Mouse (Mus musculus) midbrain, postnatal 0 days (tissue): Measurements from ENCODE around the gene Klhl3. TPM values are rescaled to one million over a fixed set of nuclear protein-coding genes. Genes with fewer than 3 reads are reported as not detected.

Experiments
- ATAC-seq: fragments of 200-750 bp; cut with Nextera tagmentation; 2 replicates; pipeline ENCODE4 v1.8.0; 2017; ENCODE audit warnings: moderate number of reproducible peaks, mild to moderate bottlenecking, moderate TSS enrichment, moderate library complexity; ENCODE audit not compliant: low FRiP score
- DNase-seq: peaks from one replicate; pipeline ENCODE4 v3.0.0-alpha.2; 2015; ENCODE audit warnings: low spot score
- H3K27ac ChIP-seq: fragments of 300-500 bp; sonication (generic); 2 replicates; pipeline ENCODE4 v1.5.1; 2014; ENCODE audit warnings: low read depth, mild to moderate bottlenecking, low read length, mixed read lengths
- H3K27me3 ChIP-seq: fragments of 300-500 bp; sonication (generic); 2 replicates; pipeline ENCODE4 v1.6.1; 2014; ENCODE audit warnings: low read length, control low read depth, mixed read lengths; ENCODE audit not compliant: insufficient read depth
- H3K36me3 ChIP-seq: fragments of 300-500 bp; sonication (generic); 2 replicates; pipeline ENCODE4 v1.6.1; 2014; ENCODE audit warnings: low read length, control low read depth, mixed read lengths; ENCODE audit not compliant: insufficient read depth
- H3K4me1 ChIP-seq: fragments of 300-500 bp; sonication (generic); 2 replicates; pipeline ENCODE4 v1.6.1; 2014; ENCODE audit warnings: mild to moderate bottlenecking, control low read depth, antibody characterized with exemption, low read length, mixed read lengths; ENCODE audit not compliant: insufficient read depth
- H3K4me2 ChIP-seq: fragments of 300-500 bp; sonication (generic); 2 replicates; pipeline ENCODE4 v1.6.1; 2014; ENCODE audit warnings: low read depth, mild to moderate bottlenecking, low read length, mixed read lengths; ENCODE audit not compliant: poor library complexity, severe bottlenecking
- H3K4me3 ChIP-seq: fragments of 300-500 bp; sonication (generic); 2 replicates; pipeline ENCODE4 v1.5.1; 2014; ENCODE audit warnings: low read depth, mild to moderate bottlenecking, low read length, moderate library complexity
- H3K9ac ChIP-seq: fragments of 300-500 bp; sonication (generic); replicated peaks from 2 replicates; pipeline ENCODE4 v1.6.1; 2014; ENCODE audit warnings: mild to moderate bottlenecking, low read length, moderate library complexity, mixed read lengths; ENCODE audit not compliant: poor library complexity, severe bottlenecking
- H3K9me3 ChIP-seq: fragments of 300-500 bp; sonication (generic); 2 replicates; pipeline ENCODE4 v1.6.1; 2016; ENCODE audit warnings: low read length, control low read depth
- CTCF ChIP-seq: IDR thresholded peaks from 2 replicates; pipeline ENCODE4 v1.5.1; 2016; ENCODE audit warnings: antibody characterized with exemption, mild to moderate bottlenecking
- WGBS: fragments of 180-500 bp; shearing (Covaris S2); extraction: QIAGEN DNeasy Blood & Tissue Kit; methylation state at CpG from one replicate; pipeline ENCODE4 v1.1.7; 2014; 5-methylcytosine and 5-hydroxymethylcytosine counted together
- polyA plus RNA-seq: library from polyadenylated mRNA; unstranded; fragments of >200 nt; fragmentation: Nextera tagmentation; extraction: Ambion mirVana; gene quantifications from 2 replicates; pipeline ENCODE4 v1.2.1, GENCODE M21; 2015
- total RNA-seq: library from RNA; depleted of rRNA; stranded (reverse); fragments of >200 nt; gene quantifications from 2 replicates; pipeline ENCODE4 v1.2.3, GENCODE M21; 2014; rRNA removed

The Klhl3 gene
- total RNA-seq (11.0 and 13.4 TPM in 2 replicates), polyA plus RNA-seq (9.8 and 11.2 TPM in 2 replicates)

DNA sequence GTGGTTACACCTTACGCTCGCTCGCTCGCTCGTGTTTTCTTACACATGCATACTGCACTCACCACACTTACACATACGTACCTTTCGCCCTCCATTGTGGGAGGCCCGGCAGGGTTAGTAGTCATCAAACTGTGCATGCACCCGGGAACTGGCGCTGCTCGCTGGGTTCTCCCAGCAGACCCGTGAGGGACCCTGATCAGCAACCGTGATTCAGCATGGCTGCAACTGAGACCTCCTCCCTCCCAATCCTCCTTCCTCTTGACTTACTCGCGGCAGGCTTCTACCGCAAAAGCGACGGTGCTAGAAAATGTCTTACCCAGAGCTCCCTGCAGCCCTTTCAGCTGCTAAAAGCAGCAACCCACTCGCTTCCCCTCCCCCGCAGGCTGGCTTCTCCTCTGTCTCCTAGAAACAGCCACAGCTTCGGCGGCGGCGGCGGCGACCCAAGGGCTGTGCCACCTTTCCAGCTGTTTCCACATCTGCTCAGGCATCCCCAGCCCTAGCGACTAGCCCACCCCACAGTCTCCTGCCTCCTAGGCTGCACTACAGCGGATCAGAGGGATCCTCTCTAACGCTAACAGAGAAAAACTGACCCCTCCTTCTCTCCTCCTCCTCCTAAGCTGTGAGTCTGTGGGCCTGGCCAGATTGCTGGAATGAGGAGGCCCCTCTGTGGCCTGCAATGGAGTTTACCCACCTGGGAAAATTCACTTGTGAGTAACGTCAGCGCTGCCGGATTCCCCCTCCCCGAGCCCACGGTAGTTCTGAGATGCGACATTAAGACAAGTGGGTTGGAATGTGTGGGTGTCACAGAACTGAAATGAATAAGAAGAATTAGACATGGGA lies at the start of gene Klhl3:
TSS of gene Klhl3 (minus strand) at position 532 of the 840 bp plus-strand sequence.
- TF ChIP-seq CTCF = peak; percentile 68
- H3K27me3 ChIP-seq = no peaks in the 10 kb centered on the region
- peak within 1 kb of the TSS; percentile 77 for H3K4me2 ChIP-seq
- peak within 1 kb of the TSS; percentile 89 for H3K27ac ChIP-seq
- peak; percentile 90 for ATAC-seq
- WGBS = 1% methylated on average over 34 of the region's 35 CpGs
- H3K4me1 ChIP-seq = peaks cover 17% of the 10 kb centered on the region
- H3K4me3 ChIP-seq = peak within 1 kb of the TSS; percentile 58
- peak; percentile 88 for DNase-seq
- H3K9me3 ChIP-seq = no peaks in the 10 kb centered on the region
- no peaks in the 10 kb centered on the region for H3K36me3 ChIP-seq
- peak within 1 kb of the TSS; percentile 68 for H3K9ac ChIP-seq

DNA sequence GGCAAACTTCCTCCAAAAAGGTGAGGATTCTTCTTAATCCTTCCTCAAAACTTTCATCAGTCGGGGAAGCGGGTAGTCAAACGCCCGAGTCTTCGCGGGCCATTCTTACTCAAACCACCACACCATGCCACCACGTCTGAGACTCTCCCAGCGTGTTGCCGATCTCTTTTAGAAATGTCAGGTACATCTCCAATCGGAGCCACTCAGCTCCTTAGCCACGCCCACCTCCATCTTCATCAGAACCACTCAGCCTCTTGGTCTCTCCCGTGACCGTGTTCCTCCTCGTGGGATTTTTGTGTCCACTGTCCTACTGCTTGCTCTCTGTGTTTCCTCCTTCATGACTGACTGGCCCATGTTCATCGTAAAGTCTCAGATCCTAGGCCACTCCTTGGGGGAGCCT lies 47.4 kb upstream of the Klhl3 start:
- DNase-seq (no peak), ATAC-seq (no peak)
- H3K9me3 ChIP-seq = no peaks in the 10 kb centered on the region
- no peaks in the 10 kb centered on the region; the same call in 1 of the 2 replicates for H3K4me1 ChIP-seq
- no peak overlapping the region for H3K9ac ChIP-seq
- no peaks in the 10 kb centered on the region for H3K27me3 ChIP-seq
- H3K4me2 ChIP-seq = no peak overlapping the region
- H3K27ac ChIP-seq = no peak overlapping the region
- peaks cover 21% of the 10 kb centered on the region for H3K36me3 ChIP-seq
- H3K4me3 ChIP-seq = no peak overlapping the region
- 96% methylated on average over 15 of the region's 15 CpGs for WGBS
- TF ChIP-seq CTCF = no peak

DNA sequence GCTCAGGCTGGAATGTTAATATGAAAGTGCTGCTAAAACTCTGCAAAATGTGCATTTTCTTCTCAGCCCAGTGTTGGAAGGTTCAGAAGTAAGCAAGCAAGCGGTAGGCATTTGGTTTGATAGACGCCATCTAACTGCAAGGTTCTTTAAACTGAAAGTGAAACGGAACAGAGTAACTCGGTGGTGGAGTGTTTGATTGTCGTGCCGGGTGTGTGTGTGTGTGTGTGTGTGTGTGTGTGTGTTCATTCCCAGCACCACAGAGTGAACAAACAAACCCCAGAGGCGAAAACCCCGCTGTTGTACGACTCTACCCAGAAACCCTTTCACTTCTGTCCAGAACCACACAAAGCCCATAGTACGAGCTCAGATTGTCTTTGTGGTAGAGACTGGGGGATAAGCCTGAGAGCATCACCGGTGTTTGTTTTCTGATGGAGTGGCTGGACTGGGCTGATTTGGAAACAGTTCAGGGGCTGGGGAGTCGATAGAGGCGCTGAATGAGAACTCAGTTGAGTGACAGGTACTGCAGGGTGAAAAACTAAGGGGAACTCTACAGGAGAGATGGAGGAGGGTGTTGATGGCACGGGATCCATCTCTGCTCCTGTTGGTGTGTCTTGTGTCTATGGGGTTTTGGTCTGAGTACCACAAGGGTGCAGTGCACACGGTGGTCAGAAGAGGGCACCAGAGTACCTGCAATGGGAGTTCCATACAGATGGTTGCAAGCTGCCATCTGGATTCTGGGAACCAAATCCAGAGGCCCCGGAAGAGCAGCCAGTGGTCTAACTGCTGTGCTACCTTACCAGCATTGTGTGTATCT lies 44.9 kb upstream of the Klhl3 start:
- Histone ChIP-seq H3K27ac (peak overlapping the region; percentile 82), H3K4me3 (peak overlapping the region; percentile 81), H3K4me1 (no peaks in the 10 kb centered on the region; the same call in 1 of the 2 replicates), H3K4me2 (peak overlapping the region; percentile 95), H3K9me3 (no peaks in the 10 kb centered on the region), H3K36me3 (peaks cover 12% of the 10 kb centered on the region), H3K9ac (peak overlapping the region; percentile 79), H3K27me3 (no peaks in the 10 kb centered on the region)
- 5% methylated on average over 16 of the region's 16 CpGs for WGBS
- TF ChIP-seq CTCF = peak; percentile 93
- DNase-seq = peak; percentile 94
- peak; percentile 67 for ATAC-seq

DNA sequence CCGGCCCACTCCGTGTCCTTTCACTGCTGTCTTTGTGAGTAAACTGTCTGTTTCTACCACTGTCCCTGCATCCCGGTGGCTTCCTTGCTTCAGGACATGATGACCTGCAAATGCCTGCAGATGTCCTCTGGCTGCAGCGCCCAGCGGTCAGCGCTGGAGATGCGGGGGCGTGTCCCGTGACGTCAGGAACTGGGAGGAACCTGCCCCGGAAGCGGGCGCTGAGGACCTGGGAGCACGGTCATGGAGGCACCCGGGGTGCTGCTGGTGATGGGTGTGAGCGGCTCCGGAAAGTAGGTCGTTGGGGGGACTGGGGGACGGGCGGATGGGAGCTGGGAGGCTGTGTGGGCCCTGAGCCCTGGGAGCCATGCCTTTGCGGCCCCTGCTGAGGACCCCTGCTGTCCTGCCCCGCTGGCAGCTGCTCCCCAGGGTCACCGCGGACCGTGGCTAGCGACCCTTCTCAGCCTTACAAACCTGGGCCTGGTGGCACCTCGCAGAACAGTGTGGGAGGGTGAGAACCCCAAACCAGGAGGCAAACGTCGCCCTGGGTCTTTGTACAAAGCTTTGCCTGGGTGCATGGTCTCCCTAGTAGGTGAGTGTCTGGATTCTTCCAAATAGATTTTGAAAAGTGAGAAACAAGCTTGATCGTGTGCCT lies 44.2 kb upstream of the Klhl3 start, which contains the start of gene Idnk:
TSS of gene Idnk (plus strand) at position 203 of the 652 bp plus-strand sequence.
- 0% methylated on average over 30 of the region's 30 CpGs for WGBS
- H3K4me3 ChIP-seq = peak within 1 kb of the TSS; percentile 81

DNA sequence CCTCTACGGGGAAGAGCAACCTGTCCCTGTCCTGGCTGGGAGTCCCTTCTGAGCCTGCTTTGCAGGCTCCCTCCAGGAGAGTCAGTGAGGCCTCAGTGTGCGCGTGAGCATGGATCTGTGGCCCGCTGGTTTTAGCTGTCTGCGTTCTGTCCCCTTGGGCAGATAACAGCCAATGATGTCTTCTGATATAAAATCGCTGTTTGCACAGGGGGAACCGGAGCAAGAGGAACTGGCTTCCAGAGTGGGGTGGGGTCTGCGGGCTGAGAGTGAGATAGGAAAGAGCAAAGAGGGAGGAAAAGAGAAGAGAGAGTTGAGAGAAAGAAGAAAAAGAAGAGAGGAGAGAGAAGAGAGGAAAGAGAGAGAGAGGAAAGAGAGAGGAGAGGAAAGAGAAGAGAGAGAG lies 43.6 kb upstream of the Klhl3 start:
- no peaks in the 10 kb centered on the region for H3K9me3 ChIP-seq
- ATAC-seq (no peak), DNase-seq (peak; percentile 24)
- WGBS = 14% methylated on average over 8 of the region's 8 CpGs
- H3K4me3 ChIP-seq = peak overlapping the region; percentile 81
- H3K4me2 ChIP-seq = peak overlapping the region; percentile 95
- peak overlapping the region; percentile 79 for H3K9ac ChIP-seq
- no peak for TF ChIP-seq CTCF
- H3K27ac ChIP-seq = peak overlapping the region; percentile 82; the same call in 1 of the 2 replicates
- no peaks in the 10 kb centered on the region for H3K27me3 ChIP-seq
- no peaks in the 10 kb centered on the region; the same call in 1 of the 2 replicates for H3K4me1 ChIP-seq
- peaks cover 11% of the 10 kb centered on the region for H3K36me3 ChIP-seq

More for the DNA sequence above, 44.2 kb upstream of the Klhl3 start, which contains the start of gene Idnk:
- Histone ChIP-seq H3K9ac (peak within 1 kb of the TSS; percentile 79), H3K4me1 (no peaks in the 10 kb centered on the region; the same call in 1 of the 2 replicates), H3K36me3 (peaks cover 11% of the 10 kb centered on the region), H3K4me2 (peak within 1 kb of the TSS; percentile 95), H3K9me3 (no peaks in the 10 kb centered on the region), H3K27me3 (no peaks in the 10 kb centered on the region), H3K27ac (peak within 1 kb of the TSS; percentile 82)
- ATAC-seq (peak; percentile 86), DNase-seq (peak; percentile 87)
- peak; percentile 59 for TF ChIP-seq CTCF
